Mouse (Mus musculus): Measurements from ENCODE around the gene Zfp93. TPM values are rescaled to one million over a fixed set of nuclear protein-coding genes. Genes with fewer than 3 reads are reported as not detected.

Zfp93 gene
- total and polyA plus RNA-seq, 3 experiments = not detected

DNA sequence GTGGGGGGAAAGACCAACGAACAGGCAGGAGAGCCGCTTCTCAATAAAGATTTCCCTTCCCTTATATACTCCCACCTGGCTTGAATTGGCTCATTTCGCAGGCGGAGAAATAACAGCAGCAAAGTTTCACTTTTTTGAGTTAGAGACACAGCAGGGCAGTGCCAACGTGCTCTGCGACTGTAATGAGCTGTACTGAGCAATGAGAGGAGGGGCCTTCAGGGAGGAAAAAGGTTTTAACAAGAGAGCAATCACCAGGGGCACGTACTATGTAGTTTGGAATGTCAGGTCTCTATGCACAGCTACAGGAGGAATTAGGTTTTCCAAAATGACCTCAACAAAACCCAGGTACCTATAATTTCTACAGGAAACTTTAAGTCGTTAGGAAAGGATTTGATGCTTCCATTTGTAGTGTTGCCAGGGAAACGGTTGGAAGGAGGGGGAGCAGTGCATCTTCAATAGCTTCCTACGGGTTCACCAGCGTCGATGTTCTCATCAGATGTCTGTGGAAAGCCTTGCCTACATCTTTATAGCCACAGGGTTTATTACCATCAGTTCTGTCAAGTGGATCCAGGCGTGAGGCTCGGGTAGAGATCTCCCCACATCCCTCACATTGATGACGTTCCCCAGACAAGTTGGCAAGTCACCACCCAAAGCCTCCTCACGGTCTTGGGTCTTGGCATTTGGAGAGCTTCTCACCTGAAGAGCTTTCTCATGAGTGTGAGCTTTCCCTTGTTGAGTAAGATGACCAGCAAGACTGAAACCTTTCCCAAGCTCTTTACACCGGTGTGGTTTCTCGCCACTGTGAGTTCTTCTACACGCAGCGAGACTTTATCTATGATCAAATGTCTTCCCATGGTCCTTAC, 56.3 kb downstream of the Zfp93 start:
- Histone ChIP-seq H3K9ac (ENCODE audit: control insufficient read depth, low read depth, low read length, poor library complexity, severe bottlenecking) (no peak overlapping the region), H3K36me3 (ENCODE audit: control insufficient read depth in 1 of 2, insufficient read depth in 2 of 2, low read length in 2 of 2) (no peaks in the 10 kb centered on the region), H3K27ac (ENCODE audit: control insufficient read depth, low read depth, low read length) (no peak overlapping the region), H3K4me3 (ENCODE audit: control insufficient read depth in 1 of 2, insufficient read depth in 1 of 2, low read depth in 2 of 2, low read length in 2 of 2) (no peak overlapping the region), H3K27me3 (ENCODE audit: control insufficient read depth in 1 of 2, insufficient read depth in 2 of 2, low read length in 2 of 2) (no peaks in the 10 kb centered on the region; a peak in 2 of 4 replicates), H3K79me2 (ENCODE audit: control insufficient read depth, insufficient read depth, low read length, poor library complexity) (no peaks in the 10 kb centered on the region), H3K4me1 (ENCODE audit: control insufficient read depth in 1 of 2, insufficient read depth in 2 of 2, low read length in 2 of 2) (no peaks in the 10 kb centered on the region), H3K9me3 (replicated peaks; ENCODE audit: insufficient read depth, low read length) (no peaks in the 10 kb centered on the region)
- DNase-seq (ENCODE audit: low read depth, low spot score) = no peak
- no peak for TF ChIP-seq TCF12 (IDR thresholded peaks at IDR 0.05; ENCODE audit: low read depth, low read length)
- TF ChIP-seq MAFK (IDR thresholded peaks at IDR 0.05; ENCODE audit: borderline replicate concordance, low read depth, low read length) = no peak
- TF ChIP-seq SMC3 (IDR thresholded peaks at IDR 0.05; ENCODE audit: low read depth, low read length) = no peak
- no peak for TF ChIP-seq POLR2AphosphoS2 (IDR thresholded peaks at IDR 0.05; ENCODE audit: low read length)
- no peak for TF ChIP-seq ZC3H11A (IDR thresholded peaks at IDR 0.05; ENCODE audit: low read depth, low read length)
- TF ChIP-seq MAX (IDR thresholded peaks at IDR 0.05; ENCODE audit: low read length) = no peak
- no peak for TF ChIP-seq MXI1 (IDR thresholded peaks at IDR 0.05; ENCODE audit: low read depth, low read length)
- TF ChIP-seq CTCF (IDR thresholded peaks at IDR 0.05 in 2 of 3, conservative IDR thresholded peaks at IDR 0.05 in 1 of 3; ENCODE audit: control insufficient read depth in 1 of 3, insufficient read depth in 1 of 3, low read depth in 2 of 3, low read length in 3 of 3, poor library complexity in 1 of 3, severe bottlenecking in 1 of 3) = no peak
- no peak for TF ChIP-seq ZKSCAN1 (IDR thresholded peaks at IDR 0.05; ENCODE audit: low read depth, low read length)
- no peak for TF ChIP-seq BHLHE40 (IDR thresholded peaks at IDR 0.05; ENCODE audit: borderline replicate concordance, low read depth, low read length)
- no peak for TF ChIP-seq HCFC1 (IDR thresholded peaks at IDR 0.05; ENCODE audit: low read depth, low read length)
- no peak for TF ChIP-seq SIN3A (IDR thresholded peaks at IDR 0.05; ENCODE audit: low read length)

Other genes starting within 250 kb of the Zfp93 start
- gene Vmn1r183, start 217.2 kb upstream of the Zfp93 start, total RNA-seq (2012; rRNA removed) = not detected in 2 replicates
- gene Vmn1r183, start 217.2 kb upstream of the Zfp93 start, polyA plus RNA-seq (2012; ENCODE audit: insufficient read depth in 1 of 2, insufficient read length in 2 of 2, low read depth in 1 of 2, low replicate concordance in 2 of 2, missing spikeins in 1 of 2) = under 1 TPM in 1 of 2 experiments, not detected in 1; 0.03 TPM
- 20.7 and 21.9 TPM in 2 replicates for gene Zfp180, start 188.5 kb upstream of the Zfp93 start, total RNA-seq (2012; rRNA removed)
- 10 to 100 TPM in 1 of 2 experiments, not detected in 1; 21.6 TPM for gene Zfp180, start 188.5 kb upstream of the Zfp93 start, polyA plus RNA-seq (2012; ENCODE audit: insufficient read depth in 1 of 2, insufficient read length in 2 of 2, low read depth in 1 of 2, low replicate concordance in 2 of 2, missing spikeins in 1 of 2)
- 0.50 and 0.59 TPM in 2 replicates for gene Zfp112, start 158.1 kb upstream of the Zfp93 start, total RNA-seq (2012; rRNA removed)
- gene Zfp112, start 158.1 kb upstream of the Zfp93 start, polyA plus RNA-seq (2012; ENCODE audit: insufficient read depth in 1 of 2, insufficient read length in 2 of 2, low read depth in 1 of 2, low replicate concordance in 2 of 2, missing spikeins in 1 of 2) = under 1 TPM in 1 of 2 experiments, not detected in 1; 0.84 TPM
- gene Zfp235, start 136.3 kb upstream of the Zfp93 start, total RNA-seq (2012; rRNA removed) = 4.2 and 6.2 TPM in 2 replicates
- 1 to 10 TPM in 1 of 2 experiments, not detected in 1; 4.5 TPM for gene Zfp235, start 136.3 kb upstream of the Zfp93 start, polyA plus RNA-seq (2012; ENCODE audit: insufficient read depth in 1 of 2, insufficient read length in 2 of 2, low read depth in 1 of 2, low replicate concordance in 2 of 2, missing spikeins in 1 of 2)
- not detected in 2 replicates for gene Zfp114, start 95.4 kb upstream of the Zfp93 start, total RNA-seq (2012; rRNA removed)
- gene Zfp114, start 95.4 kb upstream of the Zfp93 start, polyA plus RNA-seq (2012; ENCODE audit: insufficient read depth in 1 of 2, insufficient read length in 2 of 2, low read depth in 1 of 2, low replicate concordance in 2 of 2, missing spikeins in 1 of 2) = not detected
- not detected in 2 replicates for gene Zfp111, start 59.0 kb upstream of the Zfp93 start, total RNA-seq (2012; rRNA removed)
- gene Zfp111, start 59.0 kb upstream of the Zfp93 start, polyA plus RNA-seq (2012; ENCODE audit: insufficient read depth in 1 of 2, insufficient read length in 2 of 2, low read depth in 1 of 2, low replicate concordance in 2 of 2, missing spikeins in 1 of 2) = not detected
- gene Zfp109, start 32.9 kb upstream of the Zfp93 start, total RNA-seq (2012; rRNA removed) = not detected in 2 replicates
- gene Zfp109, start 32.9 kb upstream of the Zfp93 start, polyA plus RNA-seq (2012; ENCODE audit: insufficient read depth in 1 of 2, insufficient read length in 2 of 2, low read depth in 1 of 2, low replicate concordance in 2 of 2, missing spikeins in 1 of 2) = not detected
- gene Zfp108, start 15.6 kb upstream of the Zfp93 start, total RNA-seq (2012; rRNA removed) = not detected in 2 replicates
- gene Zfp108, start 15.6 kb upstream of the Zfp93 start, polyA plus RNA-seq (2012; ENCODE audit: insufficient read depth in 1 of 2, insufficient read length in 2 of 2, low read depth in 1 of 2, low replicate concordance in 2 of 2, missing spikeins in 1 of 2) = not detected
- gene Zfp61, start 30.8 kb downstream of the Zfp93 start, total RNA-seq (2012; rRNA removed) = 9.2 and 9.9 TPM in 2 replicates
- gene Zfp61, start 30.8 kb downstream of the Zfp93 start, polyA plus RNA-seq (2012; ENCODE audit: insufficient read depth in 1 of 2, insufficient read length in 2 of 2, low read depth in 1 of 2, low replicate concordance in 2 of 2, missing spikeins in 1 of 2) = 10 to 100 TPM in 1 of 2 experiments, not detected in 1; 15.3 TPM
- gene Zfp94, start 46.2 kb downstream of the Zfp93 start, total RNA-seq (2012; rRNA removed) = 5.9 and 6.9 TPM in 2 replicates
- gene Zfp94, start 46.2 kb downstream of the Zfp93 start, polyA plus RNA-seq (2012; ENCODE audit: insufficient read depth in 1 of 2, insufficient read length in 2 of 2, low read depth in 1 of 2, low replicate concordance in 2 of 2, missing spikeins in 1 of 2) = 1 to 10 TPM in 1 of 2 experiments, not detected in 1; 5.9 TPM
- not detected in 2 replicates for gene Tescl, start 63.5 kb downstream of the Zfp93 start, total RNA-seq (2012; rRNA removed)
- gene Tescl, start 63.5 kb downstream of the Zfp93 start, polyA plus RNA-seq (2012; ENCODE audit: insufficient read depth in 1 of 2, insufficient read length in 2 of 2, low read depth in 1 of 2, low replicate concordance in 2 of 2, missing spikeins in 1 of 2) = not detected
- gene Lypd5, start 78.8 kb downstream of the Zfp93 start, total RNA-seq (2012; rRNA removed) = not detected in 2 replicates
- not detected for gene Lypd5, start 78.8 kb downstream of the Zfp93 start, polyA plus RNA-seq (2012; ENCODE audit: insufficient read depth in 1 of 2, insufficient read length in 2 of 2, low read depth in 1 of 2, low replicate concordance in 2 of 2, missing spikeins in 1 of 2)
- 175 and 256 TPM in 2 replicates for gene Kcnn4, start 99.8 kb downstream of the Zfp93 start, total RNA-seq (2012; rRNA removed)
- gene Kcnn4, start 99.8 kb downstream of the Zfp93 start, polyA plus RNA-seq (2012; ENCODE audit: insufficient read depth in 1 of 2, insufficient read length in 2 of 2, low read depth in 1 of 2, low replicate concordance in 2 of 2, missing spikeins in 1 of 2) = 100 to 1,000 TPM in 1 of 2 experiments, not detected in 1; 188 TPM
- gene Smg9, start 129.2 kb downstream of the Zfp93 start, total RNA-seq (2012; rRNA removed) = 47.5 and 54.6 TPM in 2 replicates
- gene Smg9, start 129.2 kb downstream of the Zfp93 start, polyA plus RNA-seq (2012; ENCODE audit: insufficient read depth in 1 of 2, insufficient read length in 2 of 2, low read depth in 1 of 2, low replicate concordance in 2 of 2, missing spikeins in 1 of 2) = 10 to 100 TPM in 1 of 2 experiments, not detected in 1; 95.3 TPM
- not detected in 2 replicates for gene Irgc1, start 181.9 kb downstream of the Zfp93 start, total RNA-seq (2012; rRNA removed)
- not detected for gene Irgc1, start 181.9 kb downstream of the Zfp93 start, polyA plus RNA-seq (2012; ENCODE audit: insufficient read depth in 1 of 2, insufficient read length in 2 of 2, low read depth in 1 of 2, low replicate concordance in 2 of 2, missing spikeins in 1 of 2)
- 8.0 and 9.7 TPM in 2 replicates for gene Plaur, start 192.1 kb downstream of the Zfp93 start, total RNA-seq (2012; rRNA removed)
- 1 to 10 TPM in 1 of 2 experiments, not detected in 1; 8.6 TPM for gene Plaur, start 192.1 kb downstream of the Zfp93 start, polyA plus RNA-seq (2012; ENCODE audit: insufficient read depth in 1 of 2, insufficient read length in 2 of 2, low read depth in 1 of 2, low replicate concordance in 2 of 2, missing spikeins in 1 of 2)
- gene Cadm4, start 211.6 kb downstream of the Zfp93 start, total RNA-seq (2012; rRNA removed) = 0.12 and 0.16 TPM in 2 replicates
- gene Cadm4, start 211.6 kb downstream of the Zfp93 start, polyA plus RNA-seq (2012; ENCODE audit: insufficient read depth in 1 of 2, insufficient read length in 2 of 2, low read depth in 1 of 2, low replicate concordance in 2 of 2, missing spikeins in 1 of 2) = under 1 TPM in 1 of 2 experiments, not detected in 1; 0.38 TPM
- 10.3 and 12.4 TPM in 2 replicates for gene Zfp428, start 236.6 kb downstream of the Zfp93 start, total RNA-seq (2012; rRNA removed)
- gene Zfp428, start 236.6 kb downstream of the Zfp93 start, polyA plus RNA-seq (2012; ENCODE audit: insufficient read depth in 1 of 2, insufficient read length in 2 of 2, low read depth in 1 of 2, low replicate concordance in 2 of 2, missing spikeins in 1 of 2) = 10 to 100 TPM in 1 of 2 experiments, not detected in 1; 16.4 TPM
- gene AC161166.1, start 242.0 kb downstream of the Zfp93 start, total RNA-seq (2012; rRNA removed) = not detected in 2 replicates
- under 1 TPM in 1 of 2 experiments, not detected in 1; 0.13 TPM for gene AC161166.1, start 242.0 kb downstream of the Zfp93 start, polyA plus RNA-seq (2012; ENCODE audit: insufficient read depth in 1 of 2, insufficient read length in 2 of 2, low read depth in 1 of 2, low replicate concordance in 2 of 2, missing spikeins in 1 of 2)